ENCODE assay signal across 7 mouse cellular contexts in genomic region chr12:11455549-11456194, GRCm38 (mm10). TPM values are rescaled to one million over a fixed set of nuclear protein-coding genes. Genes with fewer than 3 reads are reported as not detected.
DNase-seq lines count a peak whose midpoint lies in the region; ATAC-seq and TF ChIP-seq lines count a peak whose summit lies in the region.

Gene Rad51ap2, plus strand, starts transcription at chr12:11456079.

- 0 out of 2 replicates have a peak, but pooled peaks cover 5% of the 10 kb centered on the region for H3K4me1 ChIP-seq in embryonic facial prominence, embryonic 15.5 days
- H3K4me1 ChIP-seq in heart, embryonic 10.5 days = no peaks in the 10 kb centered on the region
- no peaks in the 10 kb centered on the region for H3K4me1 ChIP-seq in kidney, embryonic 14.5 days (ENCODE audit: control insufficient read depth, insufficient read depth, low read length)
- H3K4me1 ChIP-seq in limb, embryonic 14.5 days (ENCODE audit: control insufficient read depth, insufficient read depth, low read length) = no peaks in the 10 kb centered on the region
- 0 out of 2 replicates have a peak, but pooled peaks cover 5% of the 10 kb centered on the region for H3K4me1 ChIP-seq in midbrain, embryonic 15.5 days

- H3K4me3 ChIP-seq in embryonic facial prominence, embryonic 15.5 days (replicated peaks) = peak within 1 kb of the TSS; percentile 59
- peak within 1 kb of the TSS; percentile 69 for H3K4me3 ChIP-seq in heart, embryonic 10.5 days
- H3K4me3 ChIP-seq in kidney, embryonic 14.5 days (ENCODE audit: low read length) = peak within 1 kb of the TSS; percentile 53
- H3K4me3 ChIP-seq in limb, embryonic 14.5 days (replicated peaks; ENCODE audit: low read length) = peak within 1 kb of the TSS; percentile 55
- peak within 1 kb of the TSS; percentile 76 for H3K4me3 ChIP-seq in midbrain, embryonic 15.5 days

- ATAC-seq in embryonic facial prominence, embryonic 15.5 days (ENCODE audit: insufficient number of reproducible peaks, low FRiP score, low TSS enrichment, low read depth) = peak; percentile 99
- peak; percentile 100 for ATAC-seq in kidney, embryonic 14.5 days (ENCODE audit: low FRiP score, low TSS enrichment)
- peak; percentile 99 for ATAC-seq in limb, embryonic 14.5 days (ENCODE audit: low FRiP score, low read depth)
- peak; percentile 100 for ATAC-seq in midbrain, embryonic 15.5 days (replicated peaks)

- TF ChIP-seq POLR2A in limb, embryonic 14.5 days (IDR thresholded peaks at IDR 0.05; ENCODE audit: borderline replicate concordance, extremely low read depth, insufficient read depth, insufficient read length) = 0 out of 2 replicates have a peak, but pooled peaks have one; percentile 39

- DNase-seq in c-Kit-negative CD71-positive TER-119-positive erythroid progenitor cells, embryonic 14.5 days (ENCODE audit: low read depth, low spot score) = peak; percentile 4
- peak; percentile 98 for DNase-seq in heart, embryonic 10.5 days (ENCODE audit: low spot score)
- peak; percentile 93 for DNase-seq in limb, embryonic 14.5 days (ENCODE audit: low spot score)
- peak; percentile 8 for DNase-seq in splenic B cell, adult 2 months (ENCODE audit: low read depth, low spot score)

- H3K4me2 ChIP-seq in embryonic facial prominence, embryonic 15.5 days (replicated peaks) = peak within 1 kb of the TSS; percentile 95
- peak within 1 kb of the TSS; percentile 94 for H3K4me2 ChIP-seq in kidney, embryonic 14.5 days (replicated peaks; ENCODE audit: low read depth, low read length)
- H3K4me2 ChIP-seq in limb, embryonic 14.5 days (replicated peaks; ENCODE audit: low read depth, low read length, severe bottlenecking) = peak within 1 kb of the TSS; percentile 92
- H3K4me2 ChIP-seq in midbrain, embryonic 15.5 days = peak within 1 kb of the TSS; percentile 96

- peak within 1 kb of the TSS; percentile 42 for H3K9ac ChIP-seq in embryonic facial prominence, embryonic 15.5 days
- H3K9ac ChIP-seq in kidney, embryonic 14.5 days (ENCODE audit: low read depth, low read length) = peak within 1 kb of the TSS; percentile 53; the same call in 1 of the 2 replicates
- H3K9ac ChIP-seq in limb, embryonic 14.5 days (ENCODE audit: low read depth, low read length, severe bottlenecking) = peak within 1 kb of the TSS; percentile 60
- H3K9ac ChIP-seq in midbrain, embryonic 15.5 days = peak within 1 kb of the TSS; percentile 77

- H3K36me3 ChIP-seq in embryonic facial prominence, embryonic 15.5 days = no peaks in the 10 kb centered on the region
- no peaks in the 10 kb centered on the region for H3K36me3 ChIP-seq in heart, embryonic 10.5 days
- no peaks in the 10 kb centered on the region for H3K36me3 ChIP-seq in kidney, embryonic 14.5 days (ENCODE audit: control insufficient read depth, insufficient read depth, low read length)
- H3K36me3 ChIP-seq in limb, embryonic 14.5 days (ENCODE audit: control insufficient read depth, insufficient read depth, low read length) = no peaks in the 10 kb centered on the region
- H3K36me3 ChIP-seq in midbrain, embryonic 15.5 days (replicated peaks) = no peaks in the 10 kb centered on the region
- H3K36me3 ChIP-seq in splenic B cell, adult 2 months (ENCODE audit: control insufficient read depth, insufficient read depth, low read length, poor library complexity, severe bottlenecking) = no peaks in the 10 kb centered on the region

- 0 out of 2 replicates have a peak within 1 kb of the TSS, but pooled peaks have one; percentile 11 for H3K27ac ChIP-seq in embryonic facial prominence, embryonic 15.5 days (replicated peaks)
- H3K27ac ChIP-seq in heart, embryonic 10.5 days = peak within 1 kb of the TSS; percentile 73; the same call in 1 of the 2 replicates
- no peak within 1 kb of the TSS for H3K27ac ChIP-seq in kidney, embryonic 14.5 days (ENCODE audit: low read depth, low read length)
- H3K27ac ChIP-seq in limb, embryonic 14.5 days (replicated peaks; ENCODE audit: low read depth, low read length) = no peak within 1 kb of the TSS
- peak within 1 kb of the TSS; percentile 21; the same call in 1 of the 2 replicates for H3K27ac ChIP-seq in midbrain, embryonic 15.5 days

- no peaks in the 10 kb centered on the region; the same call in 1 of the 2 replicates for H3K27me3 ChIP-seq in embryonic facial prominence, embryonic 15.5 days
- no peaks in the 10 kb centered on the region for H3K27me3 ChIP-seq in heart, embryonic 10.5 days (ENCODE audit: insufficient read depth, poor library complexity, severe bottlenecking)
- peaks cover 8% of the 10 kb centered on the region; the same call in 1 of the 2 replicates for H3K27me3 ChIP-seq in kidney, embryonic 14.5 days (ENCODE audit: control insufficient read depth, insufficient read depth, low read length)
- no peaks in the 10 kb centered on the region for H3K27me3 ChIP-seq in limb, embryonic 14.5 days (ENCODE audit: control insufficient read depth, insufficient read depth, low read length)
- no peaks in the 10 kb centered on the region for H3K27me3 ChIP-seq in midbrain, embryonic 15.5 days (replicated peaks)
- no peaks in the 10 kb centered on the region for H3K27me3 ChIP-seq in splenic B cell, adult 2 months (ENCODE audit: control insufficient read depth, insufficient read depth, low read length, poor library complexity, severe bottlenecking)

- WGBS in embryonic facial prominence, embryonic 15.5 days = 1% methylated on average over 40 of the region's 40 CpGs
- WGBS in heart, embryonic 10.5 days = 1% methylated on average over 40 of the region's 40 CpGs
- under 1% methylated on average over 40 of the region's 40 CpGs for WGBS in kidney, embryonic 14.5 days
- WGBS in limb, embryonic 14.5 days = under 1% methylated on average over 37 of the region's 40 CpGs
- WGBS in midbrain, embryonic 15.5 days = under 1% methylated on average over 39 of the region's 40 CpGs

- H3K9me3 ChIP-seq in embryonic facial prominence, embryonic 15.5 days (replicated peaks) = no peaks in the 10 kb centered on the region
- no peaks in the 10 kb centered on the region for H3K9me3 ChIP-seq in heart, embryonic 10.5 days
- H3K9me3 ChIP-seq in kidney, embryonic 14.5 days (ENCODE audit: control insufficient read depth, low read length) = no peaks in the 10 kb centered on the region
- H3K9me3 ChIP-seq in limb, embryonic 14.5 days (ENCODE audit: control insufficient read depth, low read length) = no peaks in the 10 kb centered on the region
- no peaks in the 10 kb centered on the region for H3K9me3 ChIP-seq in midbrain, embryonic 15.5 days

RNA-seq across cellular contexts. Expression of gene Rad51ap2, which starts in this region (rescaled TPM):
- 0.57 and 0.59 TPM in 2 replicates for polyA plus RNA-seq in embryonic facial prominence, embryonic 15.5 days (2015; fragmentation: Nextera tagmentation; extraction: Ambion mirVana)
- 0.30 and 0.33 TPM in 2 replicates for polyA plus RNA-seq in heart, embryonic 10.5 days (2016; fragmentation: Nextera tagmentation; extraction: Ambion mirVana)
- polyA plus RNA-seq in kidney, embryonic 14.5 days (2014; fragmentation: Nextera tagmentation; extraction: Ambion mirVana) = 0.06 and 0.22 TPM in 2 replicates
- 0.09 and 0.21 TPM in 2 replicates for polyA plus RNA-seq in limb, embryonic 14.5 days (2012; rRNA removed)
- polyA plus RNA-seq in limb, embryonic 14.5 days (2014; fragmentation: Nextera tagmentation; extraction: Ambion mirVana) = 0.39 and 0.57 TPM in 2 replicates
- polyA plus RNA-seq in midbrain, embryonic 15.5 days (2015; fragmentation: Nextera tagmentation; extraction: Ambion mirVana) = 0.36 and 0.41 TPM in 2 replicates

Comparison
In these comparisons a context has a peak if more than half of its experiments do, and no peak if none do; other contexts are left out.
1. Peak in ATAC-seq, H3K4me3 ChIP-seq, H3K27ac ChIP-seq, H3K9ac ChIP-seq and H3K4me2 ChIP-seq in embryonic facial prominence, embryonic 15.5 days; RNA of the gene not detected or under 1 TPM.
2. Peak in DNase-seq, H3K4me3 ChIP-seq and H3K27ac ChIP-seq in heart, embryonic 10.5 days; RNA of the gene not detected or under 1 TPM.
3. Peak in ATAC-seq, H3K4me3 ChIP-seq, H3K9ac ChIP-seq and H3K4me2 ChIP-seq in kidney, embryonic 14.5 days; RNA of the gene not detected or under 1 TPM.
4. Peak in DNase-seq, ATAC-seq, H3K4me3 ChIP-seq, H3K9ac ChIP-seq and H3K4me2 ChIP-seq in limb, embryonic 14.5 days; RNA of the gene not detected or under 1 TPM.
5. Peak in ATAC-seq, H3K4me3 ChIP-seq, H3K27ac ChIP-seq, H3K9ac ChIP-seq and H3K4me2 ChIP-seq in midbrain, embryonic 15.5 days; RNA of the gene not detected or under 1 TPM.
6. DNase-seq: peak in every context shown above with its lines; median percentile 98 in heart, embryonic 10.5 days; 93 in limb, embryonic 14.5 days; 8 in splenic B cell, adult 2 months; 4 in c-Kit-negative CD71-positive TER-119-positive erythroid progenitor cells, embryonic 14.5 days.